Mouse (Mus musculus): ENCODE results near the gene Hmg20a. TPM values are rescaled to one million over a fixed set of nuclear protein-coding genes. Genes with fewer than 3 reads are reported as not detected.

Gene Hmg20a
- polyA plus RNA-seq, 1 experiment from 2014 or later, result 72.6 TPM

- Histone ChIP-seq H3K9ac (replicated peaks) (no peak overlapping the region), H3K4me1 (peaks cover 20% of the 10 kb centered on the region), H3K4me2 (no peak overlapping the region), H3K36me3 (no peaks in the 10 kb centered on the region), H3K4me3 (replicated peaks) (no peak overlapping the region), H3K27ac (replicated peaks) (peak overlapping the region; percentile 30; the same call in 1 of the 2 replicates), H3K27me3 (replicated peaks) (no peaks in the 10 kb centered on the region), H3K9me3 (replicated peaks) (no peaks in the 10 kb centered on the region)
- ATAC-seq (ENCODE audit: low FRiP score), result peak; percentile 49; the same call in 1 of the 2 replicates
- 35% methylated on average over 12 of the region's 12 CpGs for WGBS
Observed at GRCm38 (mm10) chr9:56540051-56540450, 121.6 kb downstream of the Hmg20a start.

GRCm38 (mm10) chr9:56544687-56545475 is 126.5 kb downstream of the Hmg20a start:
- no peaks in the 10 kb centered on the region for H3K27me3 ChIP-seq (replicated peaks)
- H3K9ac ChIP-seq (replicated peaks), result no peak overlapping the region
- no peak overlapping the region for H3K27ac ChIP-seq (replicated peaks)
- WGBS, result 78% methylated on average over 6 of the region's 6 CpGs
- no peaks in the 10 kb centered on the region for H3K36me3 ChIP-seq
- peaks cover 10% of the 10 kb centered on the region for H3K4me1 ChIP-seq
- no peak for ATAC-seq (ENCODE audit: low FRiP score)
- no peaks in the 10 kb centered on the region for H3K9me3 ChIP-seq (replicated peaks)
- no peak overlapping the region for H3K4me2 ChIP-seq
- H3K4me3 ChIP-seq (replicated peaks), result no peak overlapping the region

Other genes with a start within 250 kb of the Hmg20a start
- 6.5 and 8.1 TPM in 2 replicates for gene Peak1, start 542 bp upstream of the Hmg20a start, polyA plus RNA-seq (2015; fragmentation: Nextera tagmentation; extraction: Ambion mirVana)

Measured in neural tube, embryonic 15.5 days (tissue).